Comparison of ENCODE assay signal across 9 mouse cellular contexts in the genomic region with DNA sequence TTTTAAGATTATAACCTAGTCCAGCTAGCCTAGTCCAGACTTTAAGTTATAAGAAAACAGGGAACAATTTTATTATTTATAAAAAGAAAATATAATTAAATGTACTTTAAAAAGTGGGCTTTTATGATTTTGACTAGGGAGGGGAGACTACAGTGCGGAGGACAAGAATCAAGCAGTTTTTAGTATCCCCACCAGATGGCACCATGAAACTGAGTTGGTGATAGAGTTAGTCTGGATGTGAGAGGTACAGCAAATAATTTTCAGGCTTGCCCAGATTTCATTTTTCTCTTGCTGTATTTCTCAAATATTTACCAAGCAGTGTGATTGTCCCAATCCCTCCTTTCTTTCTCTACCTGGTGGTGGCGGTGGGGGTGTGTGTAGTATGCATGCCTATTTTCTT. TPM values are rescaled to one million over a fixed set of nuclear protein-coding genes. Genes with fewer than 3 reads are reported as not detected.
A peak's percentile ranks its signal among the peaks of the same experiment; 100 is the strongest.
DNase-seq lines count a peak whose midpoint lies in the region; ATAC-seq and TF ChIP-seq lines count a peak whose summit lies in the region.
"Had no signal": no experiment of that assay in that cellular context is flagged by ENCODE, and none has a peak within 500 bp of the region (broad histone marks: within the 10 kb centered on the region; RNA-seq: fewer than 3 reads in every experiment).

No protein-coding gene starts in this region.

- TF ChIP-seq CTCF in Patski (IDR thresholded peaks at IDR 0.05): peak; percentile 63
- TF ChIP-seq CTCF in thymus, adult 2 months (IDR thresholded peaks at IDR 0.05; ENCODE audit: borderline replicate concordance, control insufficient read depth, extremely low read depth, insufficient read depth, low read length, poor library complexity): no peak

- H3K27me3 ChIP-seq in intestine, embryonic 14.5 days (replicated peaks; ENCODE audit: control insufficient read depth, insufficient read depth, low read length): no peaks in the 10 kb centered on the region
- H3K27me3 ChIP-seq in intestine, embryonic 16.5 days (replicated peaks; ENCODE audit: control insufficient read depth, insufficient read depth, low read length): no peaks in the 10 kb centered on the region
- H3K27me3 ChIP-seq in Patski: no peaks in the 10 kb centered on the region
- H3K27me3 ChIP-seq in forebrain, embryonic 14.5 days (replicated peaks; ENCODE audit: control insufficient read depth, insufficient read depth, low read length): no peaks in the 10 kb centered on the region
- no peaks in the 10 kb centered on the region for H3K27me3 ChIP-seq in intestine, embryonic 15.5 days (replicated peaks)
- no peaks in the 10 kb centered on the region for H3K27me3 ChIP-seq in lung, embryonic 16.5 days (ENCODE audit: control insufficient read depth, insufficient read depth, low read depth, low read length)
- no peaks in the 10 kb centered on the region for H3K27me3 ChIP-seq in thymus, adult 2 months (ENCODE audit: control insufficient read depth, insufficient read depth, low read length)
- H3K27me3 ChIP-seq: neural tube, embryonic 12.5 days had no signal

- no peaks in the 10 kb centered on the region for H3K9me3 ChIP-seq in intestine, embryonic 14.5 days (ENCODE audit: control insufficient read depth, low read length)
- H3K9me3 ChIP-seq in intestine, embryonic 16.5 days (ENCODE audit: control insufficient read depth, low read length): no peaks in the 10 kb centered on the region
- no peaks in the 10 kb centered on the region for H3K9me3 ChIP-seq in forebrain, embryonic 14.5 days (replicated peaks; ENCODE audit: control insufficient read depth, low read length)
- H3K9me3 ChIP-seq in intestine, embryonic 15.5 days: no peaks in the 10 kb centered on the region
- H3K9me3 ChIP-seq in lung, embryonic 16.5 days (ENCODE audit: control insufficient read depth, low read length): no peaks in the 10 kb centered on the region
- H3K9me3 ChIP-seq: neural tube, embryonic 12.5 days had no signal

- H3K36me3 ChIP-seq in intestine, embryonic 14.5 days (ENCODE audit: control insufficient read depth, insufficient read depth, low read length): no peaks in the 10 kb centered on the region
- no peaks in the 10 kb centered on the region for H3K36me3 ChIP-seq in intestine, embryonic 16.5 days (ENCODE audit: control insufficient read depth, insufficient read depth, low read length)
- H3K36me3 ChIP-seq in forebrain, embryonic 14.5 days (ENCODE audit: control insufficient read depth, insufficient read depth, low read length): no peaks in the 10 kb centered on the region
- H3K36me3 ChIP-seq in intestine, embryonic 15.5 days: no peaks in the 10 kb centered on the region
- no peaks in the 10 kb centered on the region for H3K36me3 ChIP-seq in lung, embryonic 16.5 days (ENCODE audit: control insufficient read depth, insufficient read depth, low read length)
- H3K36me3 ChIP-seq in thymus, adult 2 months (ENCODE audit: control insufficient read depth, insufficient read depth, low read length): no peaks in the 10 kb centered on the region
- H3K36me3 ChIP-seq: neural tube, embryonic 12.5 days had no signal

- in situ Hi-C loops in Patski (cut with MboI; ENCODE audit: low pct_unique_long_range_greater_than_20kb): loop anchor here (25.0 kb wide), 2 partner anchors 308 to 1433 kb away; no protein-coding TSS in a partner anchor

- no peak overlapping the region for H3K4me2 ChIP-seq in intestine, embryonic 14.5 days (ENCODE audit: low read length)
- no peak overlapping the region for H3K4me2 ChIP-seq in intestine, embryonic 16.5 days (ENCODE audit: low read depth, low read length)
- no peak overlapping the region for H3K4me2 ChIP-seq in forebrain, embryonic 14.5 days (ENCODE audit: low read length)
- H3K4me2 ChIP-seq in intestine, embryonic 15.5 days (replicated peaks): no peak overlapping the region
- H3K4me2 ChIP-seq in lung, embryonic 16.5 days (ENCODE audit: low read depth, low read length): no peak overlapping the region
- H3K4me2 ChIP-seq: neural tube, embryonic 12.5 days had no signal

- WGBS in intestine, embryonic 14.5 days: 48% methylated on average over 2 of the region's 2 CpGs
- 44% methylated on average over 2 of the region's 2 CpGs for WGBS in intestine, embryonic 16.5 days
- WGBS in forebrain, embryonic 14.5 days: 56% methylated on average over 2 of the region's 2 CpGs
- WGBS in intestine, embryonic 15.5 days: 46% methylated on average over 2 of the region's 2 CpGs
- 48% methylated on average over 2 of the region's 2 CpGs for WGBS in lung, embryonic 16.5 days
- WGBS in thymus, adult 2 months: 60% methylated on average over 2 of the region's 2 CpGs

- POLR2A ChIA-PET in Patski (lab: Charles Lee): interaction anchor here (0.6 kb wide), 1 partner anchor 784 kb away, joined by 3 read pairs; no protein-coding TSS in a partner anchor

- CTCF ChIA-PET in Patski (lab: Charles Lee): interaction anchor here (0.9 to 1.7 kb wide), 4 partner anchors 19 to 1087 kb away, joined by 3 to 9 read pairs (median 5); no protein-coding TSS in a partner anchor

- H3K27ac ChIP-seq in intestine, embryonic 14.5 days (ENCODE audit: low read depth): no peak overlapping the region
- no peak overlapping the region for H3K27ac ChIP-seq in intestine, embryonic 16.5 days (ENCODE audit: low read length)
- H3K27ac ChIP-seq in forebrain, embryonic 14.5 days (ENCODE audit: low read depth, low read length): no peak overlapping the region
- H3K27ac ChIP-seq in intestine, embryonic 15.5 days: no peak overlapping the region
- no peak overlapping the region for H3K27ac ChIP-seq in lung, embryonic 16.5 days (ENCODE audit: low read length)
- no peak overlapping the region for H3K27ac ChIP-seq in thymus, adult 2 months (ENCODE audit: control insufficient read depth, insufficient read depth, low read length)
- H3K27ac ChIP-seq: neural tube, embryonic 12.5 days had no signal

- TF ChIP-seq POLR2A in thymus, adult 2 months (IDR thresholded peaks at IDR 0.05; ENCODE audit: control insufficient read depth, extremely low read depth, insufficient read depth, low read length, poor library complexity): no peak

- H3K9ac ChIP-seq in intestine, embryonic 14.5 days (ENCODE audit: low read length): no peak overlapping the region
- no peak overlapping the region for H3K9ac ChIP-seq in intestine, embryonic 16.5 days (ENCODE audit: low read depth, low read length)
- H3K9ac ChIP-seq in forebrain, embryonic 14.5 days (ENCODE audit: low read length): no peak overlapping the region
- no peak overlapping the region for H3K9ac ChIP-seq in intestine, embryonic 15.5 days
- H3K9ac ChIP-seq in lung, embryonic 16.5 days (ENCODE audit: low read length): no peak overlapping the region
- H3K9ac ChIP-seq: neural tube, embryonic 12.5 days had no signal

- no peak for DNase-seq in intestine, embryonic 14.5 days (ENCODE audit: low spot score)
- no peak for DNase-seq in Patski (ENCODE audit: low read depth, low spot score)
- peak; percentile 68 for DNase-seq in forebrain, embryonic 14.5 days (ENCODE audit: low spot score)
- DNase-seq in skeletal muscle tissue, adult 2 months (ENCODE audit: low read depth, low spot score): peak; percentile 13
- no peak for DNase-seq in thymus, adult 2 months

- ATAC-seq in intestine, embryonic 14.5 days (replicated peaks; ENCODE audit: low FRiP score, low TSS enrichment, low read depth): 0 out of 2 replicates have a peak, but pooled peaks have one; percentile 50
- no peak for ATAC-seq in intestine, embryonic 16.5 days
- ATAC-seq in Patski: peak; percentile 51
- ATAC-seq in forebrain, embryonic 14.5 days: peak; percentile 75
- ATAC-seq in intestine, embryonic 15.5 days: 0 out of 2 replicates have a peak, but pooled peaks have one; percentile 70
- peak; percentile 77; the same call in 1 of the 2 replicates for ATAC-seq in lung, embryonic 16.5 days (ENCODE audit: low read depth)

- no peaks in the 10 kb centered on the region for H3K4me1 ChIP-seq in intestine, embryonic 14.5 days (replicated peaks; ENCODE audit: control insufficient read depth, insufficient read depth, low read length)
- H3K4me1 ChIP-seq in intestine, embryonic 16.5 days (ENCODE audit: control insufficient read depth, insufficient read depth, low read length): no peaks in the 10 kb centered on the region
- no peaks in the 10 kb centered on the region for H3K4me1 ChIP-seq in forebrain, embryonic 14.5 days (ENCODE audit: control insufficient read depth, insufficient read depth, low read length)
- H3K4me1 ChIP-seq in intestine, embryonic 15.5 days (replicated peaks): no peaks in the 10 kb centered on the region
- no peaks in the 10 kb centered on the region for H3K4me1 ChIP-seq in lung, embryonic 16.5 days (replicated peaks; ENCODE audit: control insufficient read depth, insufficient read depth, low read length)
- no peaks in the 10 kb centered on the region for H3K4me1 ChIP-seq in thymus, adult 2 months (replicated peaks; ENCODE audit: control insufficient read depth, insufficient read depth, low read length)
- H3K4me1 ChIP-seq: neural tube, embryonic 12.5 days had no signal

- no peak overlapping the region for H3K4me3 ChIP-seq in intestine, embryonic 14.5 days (ENCODE audit: low read depth, low read length)
- no peak overlapping the region for H3K4me3 ChIP-seq in intestine, embryonic 16.5 days (ENCODE audit: low read length)
- H3K4me3 ChIP-seq in forebrain, embryonic 14.5 days (ENCODE audit: low read depth, low read length): no peak overlapping the region
- H3K4me3 ChIP-seq in intestine, embryonic 15.5 days (replicated peaks): no peak overlapping the region
- no peak overlapping the region for H3K4me3 ChIP-seq in lung, embryonic 16.5 days (ENCODE audit: low read length)
- no peak overlapping the region for H3K4me3 ChIP-seq in thymus, adult 2 months (ENCODE audit: control insufficient read depth, insufficient read depth, low read length)
- H3K4me3 ChIP-seq: neural tube, embryonic 12.5 days had no signal

RNA-seq across cellular contexts. Expression of gene Mettl21e, which starts 10.3 kb away (rescaled TPM):
- polyA plus RNA-seq in intestine, embryonic 14.5 days (2014; fragmentation: Nextera tagmentation; extraction: Ambion mirVana): not detected in 2 replicates
- polyA plus RNA-seq in intestine, embryonic 16.5 days (2015; fragmentation: Nextera tagmentation; extraction: Ambion mirVana): not detected in 2 replicates
- not detected for polyA plus RNA-seq in Patski (2021)
- polyA plus RNA-seq in forebrain, embryonic 14.5 days (2014; fragmentation: Nextera tagmentation; extraction: Ambion mirVana): 0.06 TPM in 1 of 2 replicates, not detected in the other
- polyA plus RNA-seq in intestine, embryonic 15.5 days (2015; fragmentation: Nextera tagmentation; extraction: Ambion mirVana): not detected in 2 replicates
- polyA plus RNA-seq in lung, embryonic 16.5 days (2015; fragmentation: Nextera tagmentation; extraction: Ambion mirVana): 2.7 and 4.0 TPM in 2 replicates
- polyA plus RNA-seq in thymus, adult 2 months (2012; rRNA removed): not detected in 2 replicates
- polyA plus RNA-seq: neural tube, embryonic 12.5 days had no signal

Comparison
In these comparisons a context has a peak if more than half of its experiments do, and no peak if none do; other contexts are left out.
1. DNase-seq: peak in forebrain, embryonic 14.5 days (single experiment) and skeletal muscle tissue, adult 2 months (single experiment); none in intestine, embryonic 14.5 days (single experiment), Patski (single experiment) and thymus, adult 2 months (single experiment).